Mouse (Mus musculus) hindbrain, embryonic 12.5 days (tissue): Measurements from ENCODE around the gene Fastkd1. TPM values are rescaled to one million over a fixed set of nuclear protein-coding genes. Genes with fewer than 3 reads are reported as not detected.
A peak's percentile ranks its signal among the peaks of the same experiment; 100 is the strongest.
"Not testable (repeated sequence)": the region's sequence is repeated elsewhere in the genome, so short reads cannot be mapped to it uniquely, and the experiment has no call there.

Experiments
- ATAC-seq: fragments of 200-750 bp; cut with Nextera tagmentation; 2 replicates; pipeline ENCODE4 v1.8.0; 2017; ENCODE audit warnings: moderate TSS enrichment; ENCODE audit not compliant: low FRiP score
- H3K27ac ChIP-seq: fragments of 300-500 bp; sonication (generic); 2 replicates; pipeline ENCODE4 v1.5.1; 2016; ENCODE audit warnings: mild to moderate bottlenecking
- H3K27me3 ChIP-seq: fragments of 300-500 bp; sonication (generic); 2 replicates; pipeline ENCODE4 v1.6.1; 2016; ENCODE audit warnings: mild to moderate bottlenecking
- H3K36me3 ChIP-seq: fragments of 300-500 bp; sonication (generic); 2 replicates; pipeline ENCODE4 v1.6.1; 2016; ENCODE audit warnings: mild to moderate bottlenecking
- H3K4me1 ChIP-seq: fragments of 300-500 bp; sonication (generic); 2 replicates; pipeline ENCODE4 v1.6.1; 2016
- H3K4me2 ChIP-seq: fragments of 300-500 bp; sonication (generic); replicated peaks from 2 replicates; pipeline ENCODE4 v1.6.1; 2016; ENCODE audit warnings: mild to moderate bottlenecking
- H3K4me3 ChIP-seq: fragments of 300-500 bp; sonication (generic); 2 replicates; pipeline ENCODE4 v1.5.1; 2016; ENCODE audit warnings: mild to moderate bottlenecking
- H3K9ac ChIP-seq: fragments of 300-500 bp; sonication (generic); 2 replicates; pipeline ENCODE4 v1.6.1; 2016; ENCODE audit warnings: mild to moderate bottlenecking, moderate library complexity
- H3K9me3 ChIP-seq: fragments of 300-500 bp; sonication (generic); replicated peaks from 2 replicates; pipeline ENCODE4 v1.6.1; 2016; ENCODE audit warnings: mild to moderate bottlenecking
- WGBS: fragments of 180-500 bp; shearing (Covaris S2); methylation state at CpG from one replicate; pipeline ENCODE4 v1.1.7; 2016; 5-methylcytosine and 5-hydroxymethylcytosine counted together
- polyA plus RNA-seq: library from polyadenylated mRNA; unstranded; fragments of >200 nt; fragmentation: Nextera tagmentation; extraction: Ambion mirVana; gene quantifications from 2 replicates; pipeline ENCODE4 v1.2.1, GENCODE M21; 2016

The Fastkd1 gene
- polyA plus RNA-seq, 1 experiment from 2014 or later = 15.6 TPM

DNA sequence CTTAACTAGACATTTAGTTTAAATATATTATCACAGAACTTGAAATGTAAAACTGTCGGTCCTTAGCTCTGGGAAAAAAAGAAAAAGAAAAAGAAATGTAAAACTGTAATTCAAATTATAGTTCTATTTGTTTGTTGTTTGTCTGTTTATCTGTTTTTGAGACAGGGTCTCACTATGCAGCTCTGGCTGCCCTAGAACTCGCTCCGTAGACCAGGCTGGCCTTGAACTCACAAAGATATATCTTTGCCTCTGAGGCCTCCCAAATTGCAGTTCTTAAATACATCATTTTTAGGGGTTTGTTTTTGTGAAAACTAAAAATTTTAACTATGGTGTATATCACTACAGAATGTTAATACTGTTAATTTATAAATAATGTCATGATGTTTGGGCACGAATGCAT is 45.7 kb downstream of the Fastkd1 start:
- H3K4me2 ChIP-seq = no peak overlapping the region
- H3K4me1 ChIP-seq = no peaks in the 10 kb centered on the region
- H3K27me3 ChIP-seq = no peaks in the 10 kb centered on the region
- peaks cover 25% of the 10 kb centered on the region for H3K36me3 ChIP-seq
- no peaks in the 10 kb centered on the region for H3K9me3 ChIP-seq
- H3K27ac ChIP-seq = no peak overlapping the region
- ATAC-seq = no peak
- 97% methylated on average over 4 of the region's 4 CpGs for WGBS
- no peak overlapping the region for H3K4me3 ChIP-seq
- H3K9ac ChIP-seq = no peak overlapping the region

DNA sequence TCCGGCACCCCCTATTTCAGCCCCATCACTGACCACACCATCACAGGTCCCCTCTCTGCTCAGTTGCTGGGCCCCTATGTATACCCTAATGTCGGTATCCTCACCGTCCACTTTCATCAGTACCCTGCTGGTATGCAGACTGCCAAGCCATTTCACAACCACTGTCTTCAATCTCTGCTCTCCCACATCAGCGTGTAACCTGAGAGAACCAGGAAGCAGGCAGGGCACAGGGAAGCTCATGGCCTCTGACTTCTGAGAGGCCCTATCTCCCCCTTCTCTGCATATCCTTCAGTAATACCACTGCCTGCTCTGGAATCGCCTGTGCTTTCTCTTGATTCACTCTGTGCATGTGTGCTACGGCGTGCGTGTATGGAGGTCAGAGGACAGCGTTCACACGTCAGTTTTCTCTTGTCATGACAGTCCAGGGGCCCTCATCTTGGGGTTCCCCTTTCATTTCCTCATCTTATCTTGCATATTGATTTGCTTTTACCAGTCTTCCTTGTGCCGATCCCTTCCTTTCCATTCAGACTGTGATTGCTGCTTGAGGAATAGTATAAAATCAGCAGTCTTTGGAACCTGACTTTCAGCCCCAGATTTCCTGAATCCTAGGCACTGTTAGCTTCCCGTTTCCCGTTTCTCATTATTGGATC is 49.4 kb downstream of the Fastkd1 start:
- no peak overlapping the region for H3K9ac ChIP-seq
- H3K36me3 ChIP-seq = peaks cover 40% of the 10 kb centered on the region
- WGBS = 83% methylated on average over 13 of the region's 13 CpGs
- H3K4me3 ChIP-seq = no peak overlapping the region
- no peak overlapping the region for H3K27ac ChIP-seq
- no peak for ATAC-seq
- H3K9me3 ChIP-seq = no peaks in the 10 kb centered on the region
- no peaks in the 10 kb centered on the region for H3K27me3 ChIP-seq
- no peaks in the 10 kb centered on the region for H3K4me1 ChIP-seq
- H3K4me2 ChIP-seq = no peak overlapping the region

DNA sequence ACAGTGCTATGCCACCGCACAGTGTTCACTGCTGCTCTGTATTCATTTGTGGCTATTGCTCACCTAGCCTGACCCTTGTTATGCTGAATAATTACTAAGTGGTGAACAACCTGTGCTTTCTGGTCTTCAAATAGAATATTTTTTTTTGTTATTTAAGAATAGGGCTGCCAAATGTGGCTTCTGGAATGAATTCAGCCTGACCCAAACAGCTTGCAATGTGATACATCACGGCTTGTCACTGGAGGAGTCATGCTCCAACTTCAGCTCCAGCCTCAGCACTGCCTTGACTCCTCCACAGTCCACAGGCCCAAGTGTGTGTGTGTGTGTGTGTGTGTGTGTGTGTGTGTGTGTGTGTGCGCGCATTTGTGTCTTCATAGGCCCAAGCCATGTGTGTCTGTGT is 54.0 kb downstream of the Fastkd1 start:
- no peak overlapping the region for H3K4me3 ChIP-seq
- H3K9ac ChIP-seq = no peak overlapping the region
- H3K27ac ChIP-seq = no peak overlapping the region
- no peak overlapping the region for H3K4me2 ChIP-seq
- peaks cover 47% of the 10 kb centered on the region for H3K36me3 ChIP-seq
- no peaks in the 10 kb centered on the region for H3K9me3 ChIP-seq
- WGBS = 97% methylated on average over 4 of the region's 4 CpGs
- no peak for ATAC-seq
- no peaks in the 10 kb centered on the region for H3K4me1 ChIP-seq
- no peaks in the 10 kb centered on the region for H3K27me3 ChIP-seq

DNA sequence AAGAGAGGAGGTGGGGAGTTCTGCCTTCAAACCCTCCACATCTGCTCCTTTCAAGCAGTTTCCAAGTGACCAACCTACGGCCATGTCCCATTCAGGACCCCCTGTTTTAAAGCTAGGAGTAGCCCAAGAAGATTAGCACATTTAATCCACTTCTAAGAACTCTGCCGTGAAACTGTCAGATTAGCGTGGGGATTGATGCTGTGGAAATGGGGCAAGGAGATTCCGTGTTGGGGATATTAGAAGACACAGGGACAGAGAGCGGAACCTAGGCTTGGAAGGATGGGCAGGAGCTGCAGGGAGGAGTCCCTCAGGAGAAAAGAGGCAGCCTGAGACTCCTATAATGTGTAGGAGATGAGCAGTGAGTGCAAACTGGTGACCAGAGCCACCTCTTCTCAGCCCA is 63.6 kb downstream of the Fastkd1 start:
- ATAC-seq = no peak
- 86% methylated on average over 5 of the region's 5 CpGs for WGBS
- Histone ChIP-seq H3K4me2 (no peak overlapping the region), H3K4me3 (no peak overlapping the region), H3K9ac (no peak overlapping the region), H3K4me1 (peaks cover 12% of the 10 kb centered on the region), H3K36me3 (peaks cover 8% of the 10 kb centered on the region; the same call in 1 of the 2 replicates), H3K27me3 (no peaks in the 10 kb centered on the region), H3K9me3 (no peaks in the 10 kb centered on the region), H3K27ac (no peak overlapping the region)

DNA sequence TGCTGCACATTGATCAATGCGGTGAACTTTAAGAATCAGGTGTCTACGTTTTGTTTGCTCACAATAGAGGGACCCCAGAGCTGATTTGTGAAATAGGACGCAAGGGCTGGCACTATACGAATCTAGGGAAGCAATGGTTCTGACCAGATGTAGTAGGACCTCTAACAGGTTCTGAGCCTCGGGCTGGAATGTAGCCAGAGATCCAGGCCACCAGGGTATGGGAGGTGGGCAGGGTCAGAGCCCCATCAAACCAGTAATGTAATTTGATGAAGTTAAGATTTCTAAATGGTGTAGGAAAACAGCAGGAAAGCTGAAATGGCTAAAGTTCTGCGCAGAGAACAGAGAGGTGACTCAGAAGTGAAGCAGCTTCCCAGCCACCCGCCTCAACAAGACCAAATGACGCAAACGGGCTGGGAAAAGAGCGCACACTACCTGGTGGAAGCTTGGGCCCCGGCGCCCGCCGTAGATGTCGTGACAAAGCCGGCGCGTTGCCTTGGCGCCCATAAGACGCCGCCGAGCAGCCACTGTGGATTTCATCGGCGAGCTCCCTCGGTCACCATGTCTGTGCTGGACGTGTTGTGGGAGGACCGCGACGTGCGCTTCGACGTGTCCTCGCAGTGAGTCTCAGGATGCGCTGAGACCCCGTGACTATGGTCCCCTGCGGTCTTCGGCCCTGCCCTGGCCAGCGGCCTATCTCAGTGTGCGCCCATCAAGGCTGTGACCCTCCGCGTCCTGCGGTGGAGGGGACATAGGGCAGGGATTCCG is 66.4 kb downstream of the Fastkd1 start, which contains the start of gene Bbs5:
Gene Bbs5 (plus strand): TSS at position 446 of the 765 bp plus-strand sequence.
- Histone ChIP-seq H3K27me3 (no peaks in the 10 kb centered on the region), H3K9ac (peak within 1 kb of the TSS; percentile 82), H3K27ac (peak within 1 kb of the TSS; percentile 35; the same call in 1 of the 2 replicates), H3K4me2 (peak within 1 kb of the TSS; percentile 77), H3K9me3 (no peaks in the 10 kb centered on the region), H3K4me1 (peaks cover 12% of the 10 kb centered on the region), H3K4me3 (peak within 1 kb of the TSS; percentile 85), H3K36me3 (no peaks in the 10 kb centered on the region; the same call in 1 of the 2 replicates)
- 3% methylated on average over 43 of the region's 43 CpGs for whole genome bisulfite sequencing
- ATAC-seq = peak; percentile 94

DNA sequence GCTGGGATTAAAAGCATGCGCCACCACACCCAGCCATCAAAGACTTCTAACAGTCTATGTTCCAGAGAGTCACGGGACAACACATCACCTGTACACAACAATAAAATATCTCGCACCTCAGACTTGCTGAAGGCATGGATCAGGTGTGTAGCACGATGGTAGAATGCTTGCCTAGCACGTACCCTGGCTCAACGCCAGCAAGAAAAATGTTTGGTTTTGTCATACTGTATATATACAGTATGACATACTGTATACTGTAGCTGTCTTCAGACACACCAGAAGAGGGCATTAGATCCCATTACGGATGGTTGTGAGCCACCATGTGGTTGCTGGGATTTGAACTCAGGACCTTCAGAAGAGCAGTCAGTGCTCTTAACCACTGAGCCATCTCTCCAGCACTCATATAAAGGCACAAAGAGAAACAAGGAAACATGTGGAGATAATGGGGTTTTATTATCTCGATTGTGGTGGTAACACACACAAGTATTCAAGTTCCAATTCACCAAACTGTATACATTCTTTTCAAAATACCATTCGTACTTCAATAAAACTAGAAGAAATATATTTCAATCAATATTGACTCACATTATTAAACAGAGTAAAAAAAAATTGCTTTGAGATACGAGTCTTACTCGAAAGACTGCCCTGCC is 68.2 kb downstream of the Fastkd1 start:
- Histone ChIP-seq H3K27ac (no peak overlapping the region), H3K4me1 (peaks cover 12% of the 10 kb centered on the region), H3K27me3 (no peaks in the 10 kb centered on the region), H3K4me3 (no peak overlapping the region), H3K9ac (no peak overlapping the region), H3K9me3 (no peaks in the 10 kb centered on the region), H3K4me2 (no peak overlapping the region), H3K36me3 (no peaks in the 10 kb centered on the region; the same call in 1 of the 2 replicates)
- WGBS = 96% methylated on average over 11 of the region's 11 CpGs
- ATAC-seq = no peak

- peak; percentile 38 for ATAC-seq
These were observed 73.2 kb downstream of the Fastkd1 start for GRCm38 (mm10) chr2:69640100-69640499.

GRCm38 (mm10) chr2:69637989-69638388 is 75.3 kb downstream of the Fastkd1 start:
- H3K27ac ChIP-seq, H3K36me3 ChIP-seq, H3K4me1 ChIP-seq, H3K4me3 ChIP-seq, H3K9ac ChIP-seq, H3K4me2 ChIP-seq, H3K9me3 ChIP-seq, ATAC-seq, H3K27me3 ChIP-seq: not testable (repeated sequence)
- 66% methylated on average over 7 of the region's 7 CpGs for WGBS

More at GRCm38 (mm10) chr2:69640100-69640499, 73.2 kb downstream of the Fastkd1 start:
- Histone ChIP-seq H3K9ac (no peak overlapping the region), H3K36me3 (no peaks in the 10 kb centered on the region), H3K4me2 (0 out of 2 replicates have a peak overlapping the region, but pooled peaks have one; percentile 8), H3K4me3 (no peak overlapping the region), H3K27ac (no peak overlapping the region), H3K9me3 (no peaks in the 10 kb centered on the region), H3K4me1 (no peaks in the 10 kb centered on the region), H3K27me3 (no peaks in the 10 kb centered on the region)
- 56% methylated on average over 10 of the region's 10 CpGs for WGBS

Other genes with a start within 250 kb of the Fastkd1 start
- gene Lrp2, start 127.5 kb downstream of the Fastkd1 start, polyA plus RNA-seq = 2.6 and 3.2 TPM in 2 replicates
- gene Bbs5, start 66.3 kb downstream of the Fastkd1 start, polyA plus RNA-seq = 19.6 and 26.3 TPM in 2 replicates
- gene Klhl41, start 43.4 kb downstream of the Fastkd1 start, polyA plus RNA-seq = 1.5 and 4.2 TPM in 2 replicates
- 140 and 174 TPM in 2 replicates for gene Ppig, start 9.0 kb upstream of the Fastkd1 start, polyA plus RNA-seq
- 4.1 and 5.1 TPM in 2 replicates for gene Ccdc173, start 76.1 kb upstream of the Fastkd1 start, polyA plus RNA-seq
- gene Phospho2, start 76.1 kb upstream of the Fastkd1 start, polyA plus RNA-seq = 37.0 and 37.9 TPM in 2 replicates
- gene Klhl23, start 108.4 kb upstream of the Fastkd1 start, polyA plus RNA-seq = 45.1 and 46.4 TPM in 2 replicates
- 361 and 378 TPM in 2 replicates for gene Ssb, start 148.0 kb upstream of the Fastkd1 start, polyA plus RNA-seq
- 34.6 and 35.3 TPM in 2 replicates for gene Mettl5, start 172.1 kb upstream of the Fastkd1 start, polyA plus RNA-seq
- 21.4 and 22.4 TPM in 2 replicates for gene Ubr3, start 183.7 kb upstream of the Fastkd1 start, polyA plus RNA-seq